Comparison of ENCODE assay signal across 23 mouse cellular contexts in the genomic region with DNA sequence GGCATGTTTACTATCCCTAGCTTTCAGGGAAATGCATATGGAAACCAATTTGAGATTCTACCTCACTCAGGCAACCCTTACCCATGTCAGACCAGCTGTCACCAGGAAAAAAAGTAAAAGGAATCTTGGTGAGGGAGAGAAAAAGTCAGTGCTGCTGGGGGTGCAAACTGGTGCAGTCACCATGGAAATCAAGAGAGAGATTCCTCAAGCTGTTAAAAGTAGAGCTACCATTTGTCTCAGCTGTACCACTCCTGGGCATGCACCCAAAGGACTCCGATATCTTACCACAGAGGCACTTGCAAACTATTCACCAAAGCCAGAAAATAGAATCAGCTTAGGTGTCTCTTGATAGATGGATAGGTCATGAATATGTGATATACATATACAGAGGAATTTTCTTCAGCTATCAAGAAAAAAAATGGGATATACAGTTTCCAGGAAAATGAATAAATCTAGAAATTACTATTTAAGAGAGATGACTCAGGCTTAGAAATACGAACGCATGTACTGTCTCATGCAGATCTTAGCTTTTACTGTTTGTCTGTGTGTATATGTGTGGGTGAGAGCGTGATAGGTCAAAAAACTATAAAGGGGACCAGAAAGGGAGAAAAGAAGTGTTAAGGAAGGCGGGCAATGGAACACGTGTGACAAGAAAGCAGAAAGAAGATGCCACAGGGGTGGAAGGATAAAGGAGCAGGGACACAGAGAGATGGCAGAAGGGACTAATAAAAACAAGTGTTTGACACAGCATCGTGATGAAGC. TPM values are rescaled to one million over a fixed set of nuclear protein-coding genes. Genes with fewer than 3 reads are reported as not detected.
DNase-seq lines count a peak whose midpoint lies in the region; ATAC-seq and TF ChIP-seq lines count a peak whose summit lies in the region.
"Had no signal": no experiment of that assay in that cellular context is flagged by ENCODE, and none has a peak within 500 bp of the region (broad histone marks: within the 10 kb centered on the region; RNA-seq: fewer than 3 reads in every experiment).

No protein-coding gene starts in this region.

- no peak overlapping the region for H3K4me3 ChIP-seq in kidney, embryonic 14.5 days (ENCODE audit: low read length)
- H3K4me3 ChIP-seq: forebrain, embryonic 15.5 days; limb, embryonic 12.5 days; liver, embryonic 13.5 days; midbrain, embryonic 12.5 days; neural tube, embryonic 13.5 days had no signal

- TF ChIP-seq POLR2A in brain, embryonic 14.5 days (IDR thresholded peaks at IDR 0.05; ENCODE audit: borderline replicate concordance, extremely low read depth, insufficient read depth, insufficient read length, poor library complexity, severe bottlenecking) = no peak

- H3K36me3 ChIP-seq in kidney, embryonic 14.5 days (ENCODE audit: control insufficient read depth, insufficient read depth, low read length) = no peaks in the 10 kb centered on the region
- H3K36me3 ChIP-seq: forebrain, embryonic 15.5 days; limb, embryonic 12.5 days; midbrain, embryonic 12.5 days; neural tube, embryonic 13.5 days had no signal

- no peaks in the 10 kb centered on the region for H3K4me1 ChIP-seq in kidney, embryonic 14.5 days (ENCODE audit: control insufficient read depth, insufficient read depth, low read length)
- H3K4me1 ChIP-seq: forebrain, embryonic 15.5 days; limb, embryonic 12.5 days; liver, embryonic 13.5 days; midbrain, embryonic 12.5 days; neural tube, embryonic 13.5 days had no signal

- no peak overlapping the region for H3K27ac ChIP-seq in kidney, embryonic 14.5 days (ENCODE audit: low read depth, low read length)
- H3K27ac ChIP-seq: forebrain, embryonic 15.5 days; hindbrain, postnatal 0 days; limb, embryonic 12.5 days; liver, embryonic 13.5 days; midbrain, embryonic 12.5 days; neural tube, embryonic 13.5 days had no signal

- no peaks in the 10 kb centered on the region for H3K27me3 ChIP-seq in kidney, embryonic 14.5 days (ENCODE audit: control insufficient read depth, insufficient read depth, low read length)
- H3K27me3 ChIP-seq: forebrain, embryonic 15.5 days; limb, embryonic 12.5 days; liver, embryonic 13.5 days; midbrain, embryonic 12.5 days; neural tube, embryonic 13.5 days had no signal

- 96% methylated on average over 7 of the region's 7 CpGs for WGBS in kidney, embryonic 14.5 days

- no peaks in the 10 kb centered on the region for H3K9me3 ChIP-seq in kidney, embryonic 14.5 days (ENCODE audit: control insufficient read depth, low read length)
- H3K9me3 ChIP-seq: forebrain, embryonic 15.5 days; limb, embryonic 12.5 days; liver, embryonic 13.5 days; midbrain, embryonic 12.5 days; neural tube, embryonic 13.5 days had no signal

- TF ChIP-seq CTCF in brain, embryonic 14.5 days (IDR thresholded peaks at IDR 0.05; ENCODE audit: borderline replicate concordance, extremely low read depth, insufficient read depth, insufficient read length) = no peak

- H3K4me2 ChIP-seq in kidney, embryonic 14.5 days (replicated peaks; ENCODE audit: low read depth, low read length) = no peak overlapping the region
- H3K4me2 ChIP-seq: forebrain, embryonic 15.5 days; heart, embryonic 11.5 days; limb, embryonic 12.5 days; liver, embryonic 13.5 days; midbrain, embryonic 12.5 days; neural tube, embryonic 13.5 days had no signal

- ATAC-seq in kidney, embryonic 14.5 days (ENCODE audit: low FRiP score, low TSS enrichment) = no peak
- ATAC-seq: forebrain, embryonic 15.5 days; hindbrain, postnatal 0 days had no signal

- DNase-seq in brain, embryonic 14.5 days (ENCODE audit: low read depth) = peak; percentile 1
- peak; percentile 24 to 42 for DNase-seq in frontal cortex, postnatal 14 days (ENCODE audit: low spot score in 2 of 2)
- DNase-seq in left cerebral cortex, adult 18-20 months (ENCODE audit: low spot score in 2 of 2) = peak; percentile 55 to 64
- peak; percentile 56 to 70 for DNase-seq in right cerebral cortex, adult 2 months (ENCODE audit: low spot score in 2 of 2)
- no peak for DNase-seq in spleen, postnatal 36 days (ENCODE audit: low spot score in 2 of 2)
- DNase-seq in cerebellum, postnatal 25 days = no peak
- no peak for DNase-seq in spleen, postnatal 4 days (ENCODE audit: low spot score in 2 of 2)
- DNase-seq: adrenal gland, postnatal 36 days; cerebellum, postnatal 14 days; gastrocnemius, postnatal 36 days; heart, postnatal 36 days; kidney, adult 11 months; kidney, postnatal 36 days; liver, embryonic 13.5 days; spleen, adult 18-20 months; thymus, postnatal 25 days had no signal

- no peak overlapping the region for H3K9ac ChIP-seq in kidney, embryonic 14.5 days (ENCODE audit: low read depth, low read length)
- H3K9ac ChIP-seq: forebrain, embryonic 15.5 days; limb, embryonic 12.5 days; liver, embryonic 13.5 days; midbrain, embryonic 12.5 days; neural tube, embryonic 13.5 days had no signal

RNA-seq across cellular contexts. Expression of a gene that starts 24.9 kb away (rescaled TPM):
- 0.78 and 0.96 TPM in 2 replicates for polyA plus RNA-seq in brain, embryonic 14.5 days (2012; rRNA removed)
- total RNA-seq in left cerebral cortex, adult 18-20 months (2021) = 10 to 100 TPM; 12.7 to 16.4 TPM
- polyA plus RNA-seq in kidney, embryonic 14.5 days (2014; fragmentation: Nextera tagmentation; extraction: Ambion mirVana) = 3.0 and 3.4 TPM in 2 replicates

Comparison
In these comparisons a context has a peak if more than half of its experiments do, and no peak if none do; other contexts are left out.
1. DNase-seq: peak in brain, embryonic 14.5 days (single experiment), frontal cortex, postnatal 14 days (2 of 2), left cerebral cortex, adult 18-20 months (2 of 2) and right cerebral cortex, adult 2 months (2 of 2); none in spleen, postnatal 36 days (0 of 2), cerebellum, postnatal 25 days (0 of 2) and spleen, postnatal 4 days (0 of 2).